Comparison of ENCODE assay signal across 15 mouse cellular contexts in genomic region chr12:26280719-26281480, GRCm38 (mm10).
DNase-seq lines count a peak whose midpoint lies in the region; ATAC-seq and TF ChIP-seq lines count a peak whose summit lies in the region.
"Had no signal": no experiment of that assay in that cellular context is flagged by ENCODE, and none has a peak within 500 bp of the region (broad histone marks: within the 10 kb centered on the region; RNA-seq: fewer than 3 reads in every experiment).

No protein-coding gene starts in this region.

- no peaks in the 10 kb centered on the region for H3K27me3 ChIP-seq in forebrain, embryonic 15.5 days
- H3K27me3 ChIP-seq in forebrain, embryonic 10.5 days (ENCODE audit: poor library complexity, severe bottlenecking), result no peaks in the 10 kb centered on the region
- H3K27me3 ChIP-seq in lung, embryonic 14.5 days (ENCODE audit: insufficient read depth, low read length), result no peaks in the 10 kb centered on the region
- no peaks in the 10 kb centered on the region for H3K27me3 ChIP-seq in forebrain, embryonic 16.5 days (replicated peaks; ENCODE audit: control insufficient read depth, insufficient read depth, low read length)
- H3K27me3 ChIP-seq: limb, embryonic 12.5 days; neural tube, embryonic 12.5 days had no signal

- no peaks in the 10 kb centered on the region for H3K36me3 ChIP-seq in forebrain, embryonic 15.5 days
- no peaks in the 10 kb centered on the region for H3K36me3 ChIP-seq in forebrain, embryonic 10.5 days (replicated peaks)
- no peaks in the 10 kb centered on the region for H3K36me3 ChIP-seq in lung, embryonic 14.5 days (ENCODE audit: insufficient read depth)
- H3K36me3 ChIP-seq in forebrain, embryonic 16.5 days (ENCODE audit: control insufficient read depth, insufficient read depth), result no peaks in the 10 kb centered on the region
- H3K36me3 ChIP-seq: G1E; limb, embryonic 12.5 days; neural tube, embryonic 12.5 days had no signal

- TF ChIP-seq CTCF in lung, embryonic 14.5 days (IDR thresholded peaks at IDR 0.05; ENCODE audit: low read depth), result no peak

- H3K9me3 ChIP-seq in forebrain, embryonic 15.5 days, result no peaks in the 10 kb centered on the region
- H3K9me3 ChIP-seq in forebrain, embryonic 10.5 days, result no peaks in the 10 kb centered on the region
- H3K9me3 ChIP-seq in lung, embryonic 14.5 days (ENCODE audit: low read depth, low read length), result no peaks in the 10 kb centered on the region
- no peaks in the 10 kb centered on the region for H3K9me3 ChIP-seq in forebrain, embryonic 16.5 days (ENCODE audit: control insufficient read depth, low read length)
- H3K9me3 ChIP-seq: neural tube, embryonic 12.5 days had no signal

- H3K27ac ChIP-seq in forebrain, embryonic 15.5 days (replicated peaks), result peak overlapping the region; percentile 70
- no peak overlapping the region for H3K27ac ChIP-seq in forebrain, embryonic 10.5 days
- H3K27ac ChIP-seq in lung, embryonic 14.5 days (ENCODE audit: low read depth), result no peak overlapping the region
- peak overlapping the region; percentile 64 for H3K27ac ChIP-seq in forebrain, embryonic 16.5 days (ENCODE audit: low read length)
- H3K27ac ChIP-seq: hindbrain, embryonic 14.5 days; limb, embryonic 12.5 days; neural tube, embryonic 12.5 days had no signal

- H3K4me2 ChIP-seq in forebrain, embryonic 15.5 days (replicated peaks), result no peak overlapping the region
- H3K4me2 ChIP-seq in lung, embryonic 14.5 days, result no peak overlapping the region
- no peak overlapping the region for H3K4me2 ChIP-seq in forebrain, embryonic 16.5 days (ENCODE audit: low read length)
- H3K4me2 ChIP-seq: hindbrain, embryonic 14.5 days; limb, embryonic 12.5 days; neural tube, embryonic 12.5 days had no signal

- 0 out of 2 replicates have a peak, but pooled peaks have one; percentile 52 for ATAC-seq in forebrain, embryonic 15.5 days (replicated peaks)
- peak; percentile 65 for ATAC-seq in lung, embryonic 14.5 days (ENCODE audit: insufficient read depth)
- peak; percentile 54; the same call in 1 of the 2 replicates for ATAC-seq in forebrain, embryonic 16.5 days
- peak; percentile 82 for ATAC-seq in megakaryocyte, adult 5-6 weeks (ENCODE audit: poor library complexity, severe bottlenecking)
- ATAC-seq: midbrain, embryonic 16.5 days had no signal

- H3K4me1 ChIP-seq in forebrain, embryonic 15.5 days, result peaks cover 16% of the 10 kb centered on the region
- H3K4me1 ChIP-seq in forebrain, embryonic 10.5 days, result peaks cover 15% of the 10 kb centered on the region
- no peaks in the 10 kb centered on the region for H3K4me1 ChIP-seq in lung, embryonic 14.5 days (ENCODE audit: insufficient read depth)
- peaks cover 8% of the 10 kb centered on the region for H3K4me1 ChIP-seq in forebrain, embryonic 16.5 days (replicated peaks; ENCODE audit: control insufficient read depth, insufficient read depth, low read length)

- no peak for DNase-seq in forebrain, embryonic 10.5 days (ENCODE audit: extremely low spot score, low spot score)
- DNase-seq in lung, embryonic 14.5 days, result peak; percentile 51
- no peak for DNase-seq in lung, postnatal 14 days
- no peak for DNase-seq in kidney, postnatal 25 days
- DNase-seq: adrenal gland, postnatal 10 days; kidney, adult 2 months; kidney, postnatal 4 days had no signal

- 55% methylated on average over 3 of the region's 3 CpGs for WGBS in forebrain, embryonic 15.5 days
- 79% methylated on average over 3 of the region's 3 CpGs for WGBS in forebrain, embryonic 10.5 days
- 59% methylated on average over 3 of the region's 3 CpGs for WGBS in lung, embryonic 14.5 days
- WGBS in forebrain, embryonic 16.5 days, result 44% methylated on average over 3 of the region's 3 CpGs

- no peak overlapping the region for H3K9ac ChIP-seq in forebrain, embryonic 15.5 days (replicated peaks)
- H3K9ac ChIP-seq in lung, embryonic 14.5 days, result no peak overlapping the region
- no peak overlapping the region for H3K9ac ChIP-seq in forebrain, embryonic 16.5 days (replicated peaks; ENCODE audit: low read depth, low read length)
- H3K9ac ChIP-seq: hindbrain, embryonic 14.5 days; limb, embryonic 12.5 days; neural tube, embryonic 12.5 days had no signal

- no peak overlapping the region for H3K4me3 ChIP-seq in forebrain, embryonic 15.5 days
- no peak overlapping the region for H3K4me3 ChIP-seq in forebrain, embryonic 10.5 days
- H3K4me3 ChIP-seq in lung, embryonic 14.5 days (ENCODE audit: low read depth, low read length), result no peak overlapping the region
- no peak overlapping the region for H3K4me3 ChIP-seq in forebrain, embryonic 16.5 days (replicated peaks; ENCODE audit: low read length)
- H3K4me3 ChIP-seq: limb, embryonic 12.5 days; neural tube, embryonic 12.5 days had no signal

Comparison
In these comparisons a context has a peak if more than half of its experiments do, and no peak if none do; other contexts are left out.
1. H3K27ac ChIP-seq: peak in forebrain, embryonic 15.5 days (single experiment) and forebrain, embryonic 16.5 days (single experiment); none in forebrain, embryonic 10.5 days (single experiment) and lung, embryonic 14.5 days (single experiment).
2. Peak in every context shown above with its lines, with median percentiles within 50 percentile points of each other: ATAC-seq.